Mouse (Mus musculus) ES-E14 (cell line): ENCODE results near the gene Trabd.

Experiments used
- HCFC1 ChIP-seq: IDR thresholded peaks from 2 replicates; pipeline ENCODE4 v1.6.1; 2012; ENCODE audit warnings: low read length, inconsistent platforms, borderline replicate concordance; ENCODE audit not compliant: insufficient read depth
- MAFK ChIP-seq: IDR thresholded peaks from 2 replicates; pipeline ENCODE4 v1.6.1; 2014; ENCODE audit warnings: mild to moderate bottlenecking, low read depth, low read length, inconsistent platforms; ENCODE audit not compliant: insufficient read depth
- ZC3H11A ChIP-seq: IDR thresholded peaks from 2 replicates; pipeline ENCODE4 v1.6.1; 2012; ENCODE audit warnings: low read depth, mild to moderate bottlenecking, inconsistent platforms, low read length, borderline replicate concordance
- ZNF384 ChIP-seq: IDR thresholded peaks from 2 replicates; pipeline ENCODE4 v1.6.1; 2012; ENCODE audit warnings: low read depth, low read length, inconsistent platforms

DNA sequence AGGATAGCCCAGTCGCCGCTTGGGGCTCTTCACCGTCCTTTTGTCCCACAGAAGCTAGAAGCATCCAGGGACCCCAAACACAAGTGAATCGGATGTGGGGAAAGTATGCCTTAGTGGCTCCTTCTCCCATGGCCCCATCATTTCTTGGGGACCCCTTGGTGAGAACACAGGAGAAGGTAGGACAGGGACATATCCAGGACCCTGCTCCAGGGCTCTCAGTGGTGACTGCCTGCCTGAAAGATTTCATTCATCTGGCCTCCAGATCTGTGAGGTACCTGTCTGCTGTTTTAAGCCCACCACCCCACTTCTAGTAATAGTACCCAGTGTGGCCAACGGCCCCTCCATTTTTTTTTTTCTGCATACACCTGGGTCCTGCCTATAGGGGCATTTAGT is 12.4 kb upstream of the Trabd start:
- no peak for TF ChIP-seq ZC3H11A
- TF ChIP-seq ZNF384: no peak
- TF ChIP-seq MAFK: no peak
- no peak for TF ChIP-seq HCFC1
